Mouse (Mus musculus) Patski (cell line): ENCODE data around the gene Mfap1b. TPM values are rescaled to one million over a fixed set of nuclear protein-coding genes. Genes with fewer than 3 reads are reported as not detected.

Experiments
- ATAC-seq: fragments of 100-300 bp; one replicate; pipeline ENCODE4 v1.8.0; 2021
- CTCF ChIA-PET: fragments of 350-600 bp; sonication (Branson Sonifier 250); formaldehyde crosslinking; loops from one replicate; lab custom pipeline; 2022; ENCODE audit warnings: inconsistent platforms; lab: Charles Lee
- POLR2A ChIA-PET: fragments of 350-600 bp; sonication (Branson Sonifier 250); formaldehyde crosslinking; loops from one replicate; lab custom pipeline; 2022; ENCODE audit warnings: antibody characterized with exemption, inconsistent platforms; lab: Charles Lee
- DNase-seq: peaks from one replicate; pipeline ENCODE4 v3.0.0-alpha.2; 2011; ENCODE audit warnings: low read depth, low spot score
- H3K27me3 ChIP-seq: fragments of 371-371 bp; one replicate; pipeline ENCODE4 v1.5.1; 2021
- CTCF ChIP-seq: fragments of 100-300 bp; IDR thresholded peaks from one replicate; pipeline ENCODE4 v1.5.1; 2021
- in situ Hi-C: fragments of 300-500 bp; cut with MboI; formaldehyde crosslinking; loops from 3 replicates; pipeline ENCODE4 v1.11.1; 2018; ENCODE audit warnings: low pct_unique_long_range_greater_than_20kb, mixed read lengths
- polyA plus RNA-seq: library from polyadenylated mRNA; unstranded; gene quantifications from one replicate; pipeline ENCODE4 v1.2.3, GENCODE M21; 2021

Gene Mfap1b
- polyA plus RNA-seq, 1 experiment from 2014 or later, result 35.3 TPM

DNA sequence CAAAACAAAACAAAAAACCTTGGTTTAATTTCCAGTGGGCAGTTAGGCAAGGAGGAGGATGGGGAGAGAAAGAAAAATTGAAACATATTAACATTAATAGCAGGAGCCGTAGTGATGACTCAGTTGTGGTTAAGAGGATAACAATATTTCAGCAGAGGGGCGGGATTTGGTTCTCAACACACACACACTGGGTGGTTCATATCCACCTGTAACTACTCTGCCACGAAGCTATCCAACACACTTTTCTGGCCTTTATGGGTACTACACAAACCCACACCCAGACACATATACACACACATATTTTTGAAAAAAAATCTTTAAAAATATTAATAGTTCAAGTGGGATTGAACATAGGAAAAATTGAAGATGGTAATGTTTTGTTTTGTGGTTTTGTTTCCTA, 26.9 kb downstream of the Mfap1b start:
- no peak for ATAC-seq
- ChIA-PET POLR2A (no interaction called here), CTCF (no interaction called here)
- DNase-seq, result no peak
- no peaks in the 10 kb centered on the region for H3K27me3 ChIP-seq
- TF ChIP-seq CTCF, result no peak
- in situ Hi-C loops, result no loop called here

DNA sequence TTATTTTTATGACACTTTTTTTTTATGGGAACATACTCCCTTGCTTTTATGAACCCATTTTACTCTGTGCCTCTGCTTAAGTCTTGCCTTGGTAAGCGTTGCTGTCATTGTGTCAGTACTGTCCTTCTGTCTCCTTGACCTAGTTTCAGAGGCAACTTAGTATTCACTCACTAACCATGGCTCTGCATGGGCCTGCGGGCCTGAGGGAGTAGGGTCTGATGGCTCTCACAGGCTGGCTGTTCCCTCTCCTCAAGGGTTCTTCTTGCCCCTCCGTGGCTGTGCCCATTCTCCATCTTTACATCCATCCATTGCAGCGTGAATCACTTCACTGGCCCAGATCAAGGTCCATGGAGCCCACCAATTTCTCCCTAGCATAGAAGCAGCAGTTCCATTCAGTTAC, 27.4 kb downstream of the Mfap1b start:
- H3K27me3 ChIP-seq, result no peaks in the 10 kb centered on the region
- ChIA-PET CTCF (no interaction called here), POLR2A (interaction anchor here (1.1 kb wide), 1 partner anchor 10 kb away, joined by 4 read pairs; the partner anchor contains the start of gene Serinc4)
- ATAC-seq (no peak), DNase-seq (no peak)
- in situ Hi-C loops, result no loop called here
- no peak for TF ChIP-seq CTCF

DNA sequence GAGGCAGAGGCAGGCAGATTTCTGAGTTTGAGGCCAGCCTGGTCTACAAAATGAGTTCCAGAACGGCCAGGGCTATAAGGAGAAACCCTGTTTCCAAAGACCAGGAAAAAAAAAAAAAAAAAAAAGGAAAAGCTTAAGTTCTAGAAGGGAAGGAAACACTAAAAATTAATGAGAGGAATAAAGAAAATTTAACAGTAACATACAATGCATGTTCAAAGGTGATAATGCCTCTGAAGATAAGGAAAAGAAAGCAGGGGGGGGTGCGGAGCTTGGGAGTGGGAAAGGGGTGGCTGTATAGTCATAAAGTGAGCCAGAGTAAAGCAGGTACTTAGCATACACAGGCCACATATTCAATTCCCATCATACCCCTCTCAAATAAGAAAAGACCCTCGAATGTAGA, 28.8 kb downstream of the Mfap1b start:
- TF ChIP-seq CTCF, result no peak
- H3K27me3 ChIP-seq, result no peaks in the 10 kb centered on the region
- no peak for ATAC-seq
- in situ Hi-C loops, result no loop called here
- CTCF ChIA-PET, result interaction anchor here (1.1 kb wide), 1 partner anchor 16 kb away, joined by 4 read pairs; no protein-coding TSS in a partner anchor
- no peak for DNase-seq
- POLR2A ChIA-PET, result interaction anchor here (1.1 kb wide), 1 partner anchor 11 kb away, joined by 4 read pairs; the partner anchor contains the start of gene Serinc4

DNA sequence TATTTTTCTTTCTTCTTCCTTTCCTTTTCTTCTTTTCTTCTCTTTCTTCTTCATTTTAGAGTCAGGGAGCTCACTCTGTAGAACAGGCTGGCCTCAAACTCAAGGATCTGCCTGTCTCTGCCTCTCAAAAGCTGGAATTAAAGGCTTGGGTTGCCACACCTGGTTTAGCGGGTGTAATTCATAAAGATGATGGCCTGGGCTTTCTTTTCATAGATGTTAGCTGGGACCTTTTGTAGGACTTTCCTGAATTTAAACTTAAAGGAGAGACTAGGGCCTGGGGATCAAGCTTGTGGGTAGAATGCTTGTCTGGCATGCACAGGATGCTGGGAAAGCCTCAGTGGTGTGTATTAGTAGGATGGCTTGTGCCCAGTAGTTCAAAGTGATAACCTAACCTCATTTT, 29.7 kb downstream of the Mfap1b start, which contains the start of gene Ell3:
TSS of gene Ell3 (minus strand) at position 101 of the 400 bp plus-strand sequence.
- ATAC-seq, result no peak
- in situ Hi-C loops, result no loop called here
- no peaks in the 10 kb centered on the region for H3K27me3 ChIP-seq
- ChIA-PET POLR2A (interaction anchor here (0.6 kb wide), 1 partner anchor 9 kb away, joined by 4 read pairs; no protein-coding TSS in a partner anchor), CTCF (interaction anchor here (1.1 kb wide), 1 partner anchor 15 kb away, joined by 4 read pairs; no protein-coding TSS in a partner anchor)
- TF ChIP-seq CTCF, result no peak
- no peak for DNase-seq

DNA sequence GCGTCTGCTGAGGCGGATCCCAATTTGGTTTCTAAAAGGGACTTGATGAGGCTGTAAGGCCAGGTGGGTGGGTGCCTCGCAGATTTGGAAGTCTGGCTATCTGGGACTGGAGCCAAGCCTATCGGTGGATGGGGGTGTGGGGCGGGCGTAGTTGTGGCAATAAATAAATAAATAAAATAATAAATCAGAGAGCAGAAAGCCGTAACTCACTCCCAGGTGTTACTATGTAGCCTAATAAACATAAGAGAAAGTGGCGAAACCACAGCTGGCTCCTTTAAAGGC, 30.9 kb downstream of the Mfap1b start:
- in situ Hi-C loops, result no loop called here
- no peak for TF ChIP-seq CTCF
- ChIA-PET CTCF (no interaction called here), POLR2A (no interaction called here)
- ATAC-seq (no peak), DNase-seq (no peak)
- no peaks in the 10 kb centered on the region for H3K27me3 ChIP-seq

DNA sequence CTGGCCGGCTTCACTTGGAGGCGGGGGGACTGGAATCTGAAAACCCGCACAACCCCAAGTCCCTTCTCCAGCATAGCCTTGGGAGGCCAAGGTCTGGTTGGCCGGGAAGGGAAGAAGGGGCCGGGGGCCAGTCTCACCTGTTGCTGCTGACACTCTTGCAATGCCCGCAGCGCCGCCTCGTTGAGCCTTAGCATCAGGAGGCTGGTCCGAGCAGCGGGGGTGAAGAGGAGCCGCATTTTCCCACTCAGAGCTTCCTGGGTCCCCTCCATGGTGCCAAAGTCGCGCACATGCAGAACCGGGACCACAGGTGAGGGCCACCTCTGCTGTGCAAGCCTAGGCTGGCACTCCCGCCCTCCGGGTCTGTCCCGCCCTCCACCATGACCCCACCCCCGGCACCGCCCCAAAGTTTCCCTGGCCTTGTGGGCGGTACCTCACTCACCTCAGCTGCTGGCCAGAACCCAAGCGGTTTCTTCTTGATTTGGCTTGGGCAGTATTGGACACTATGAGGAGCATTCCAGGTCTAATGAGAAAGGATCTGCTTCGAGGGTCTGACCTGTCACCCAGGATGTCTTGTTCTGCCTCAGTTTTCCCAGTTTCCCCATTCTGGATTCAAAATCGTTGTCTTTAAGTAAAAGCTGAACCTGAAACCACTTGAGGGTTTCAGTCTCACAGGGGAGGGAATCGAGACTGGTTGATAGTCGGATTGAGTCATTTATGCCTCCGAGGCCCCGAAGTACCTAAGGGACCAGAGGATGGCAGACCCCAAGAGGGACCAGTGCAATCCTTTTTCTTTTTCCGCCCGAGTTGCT, 31.4 kb downstream of the Mfap1b start:
- no peak for TF ChIP-seq CTCF
- no peak for ATAC-seq
- DNase-seq, result no peak
- no peaks in the 10 kb centered on the region for H3K27me3 ChIP-seq
- ChIA-PET POLR2A (no interaction called here), CTCF (interaction anchor here (1.6 kb wide), 1 partner anchor 10 kb away, joined by 5 read pairs; no protein-coding TSS in a partner anchor)
- in situ Hi-C loops, result no loop called here

DNA sequence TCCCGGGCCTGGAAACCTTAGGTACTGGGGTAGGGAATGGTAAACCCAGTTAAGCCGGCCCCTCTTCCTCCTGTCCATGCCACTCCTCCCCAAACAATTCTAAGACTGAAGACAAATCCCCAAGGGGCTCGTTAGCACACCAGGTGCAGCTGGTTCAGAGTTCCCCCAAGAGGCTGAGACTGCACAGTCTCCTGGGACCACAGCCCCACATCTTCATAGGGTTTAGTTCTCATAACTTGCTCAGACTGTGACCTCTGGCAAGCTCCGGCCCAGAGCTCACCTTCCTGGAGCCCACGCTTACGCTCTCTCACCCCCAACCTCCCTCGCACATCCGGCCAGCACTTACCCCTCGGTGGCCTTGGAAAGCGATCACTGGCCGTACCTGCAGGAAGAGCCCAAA, 32.1 kb downstream of the Mfap1b start:
- H3K27me3 ChIP-seq, result no peaks in the 10 kb centered on the region
- in situ Hi-C loops, result no loop called here
- ChIA-PET CTCF (interaction anchor here (1.0 to 1.6 kb wide), 2 partner anchors 9 to 10 kb away, joined by 3 to 5 read pairs; no protein-coding TSS in a partner anchor), POLR2A (no interaction called here)
- no peak for DNase-seq
- no peak for TF ChIP-seq CTCF
- no peak for ATAC-seq

DNA sequence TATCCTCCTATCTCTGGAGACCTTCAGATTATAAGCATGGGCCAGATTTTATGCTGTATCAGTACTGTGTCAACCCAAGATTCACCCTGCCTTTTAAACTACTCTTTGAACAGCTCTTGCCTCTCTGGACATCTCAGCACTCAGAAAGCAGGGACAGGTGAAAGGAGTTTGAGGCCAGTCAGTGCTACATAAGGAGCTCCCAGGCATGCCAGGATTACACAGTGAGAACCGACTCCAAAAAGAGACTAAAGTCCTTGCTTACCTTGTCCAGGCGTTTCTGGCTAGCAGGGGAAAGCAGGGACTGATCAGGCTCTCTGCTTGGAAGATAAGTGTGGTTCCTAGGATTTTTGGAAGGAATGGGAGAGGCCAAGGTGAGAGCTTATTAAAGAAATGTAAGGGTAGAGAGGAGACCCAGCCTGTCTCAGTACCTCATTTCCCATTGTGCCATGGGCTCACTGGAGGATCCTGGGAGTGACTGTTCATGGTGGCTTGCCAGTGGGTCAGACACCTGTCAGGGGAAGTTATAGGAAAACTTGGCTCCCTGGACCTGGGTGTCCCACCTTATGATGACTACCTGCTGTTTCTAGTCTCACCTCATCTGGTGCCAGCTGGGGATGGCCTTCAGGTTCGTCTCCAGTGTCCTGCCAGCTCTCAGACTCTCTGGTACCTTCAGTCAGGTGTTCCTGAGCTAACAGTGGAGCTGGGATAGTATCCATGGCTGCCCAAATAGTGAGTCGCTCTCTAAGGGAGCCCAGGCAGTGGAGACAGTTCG, 32.8 kb downstream of the Mfap1b start:
- POLR2A ChIA-PET, result no interaction called here
- no peak for TF ChIP-seq CTCF
- CTCF ChIA-PET, result interaction anchor here (1.0 to 1.6 kb wide), 2 partner anchors 9 kb away, joined by 3 to 5 read pairs; no protein-coding TSS in a partner anchor
- H3K27me3 ChIP-seq, result no peaks in the 10 kb centered on the region
- DNase-seq (no peak), ATAC-seq (no peak)
- in situ Hi-C loops, result no loop called here

DNA sequence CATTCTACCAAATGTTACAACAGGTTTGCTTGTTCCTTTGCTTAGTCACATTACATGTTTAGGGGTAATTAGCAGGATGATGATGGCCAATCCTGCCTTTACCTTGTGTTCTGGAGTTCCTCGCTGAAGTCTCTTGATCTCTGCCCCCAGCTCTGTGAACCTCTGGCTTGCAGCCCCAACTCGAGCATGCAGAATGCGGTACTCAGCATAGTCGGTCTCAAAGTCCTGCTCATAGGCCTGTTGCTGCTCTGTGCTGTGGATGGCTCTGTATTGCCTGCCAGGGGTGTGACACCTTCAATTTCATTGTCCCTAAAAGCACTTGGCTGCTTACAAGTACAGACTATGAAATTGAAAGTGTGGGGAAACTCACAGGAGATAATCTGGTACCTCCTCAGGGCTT, 34.1 kb downstream of the Mfap1b start:
- TF ChIP-seq CTCF, result no peak
- POLR2A ChIA-PET, result interaction anchor here (0.5 kb wide), 1 partner anchor 11 kb away, joined by 3 read pairs; no protein-coding TSS in a partner anchor
- DNase-seq, result no peak
- in situ Hi-C loops, result no loop called here
- no peak for ATAC-seq
- H3K27me3 ChIP-seq, result no peaks in the 10 kb centered on the region
- CTCF ChIA-PET, result interaction anchor here (1.4 kb wide), 1 partner anchor 12 kb away, joined by 4 read pairs; no protein-coding TSS in a partner anchor

DNA sequence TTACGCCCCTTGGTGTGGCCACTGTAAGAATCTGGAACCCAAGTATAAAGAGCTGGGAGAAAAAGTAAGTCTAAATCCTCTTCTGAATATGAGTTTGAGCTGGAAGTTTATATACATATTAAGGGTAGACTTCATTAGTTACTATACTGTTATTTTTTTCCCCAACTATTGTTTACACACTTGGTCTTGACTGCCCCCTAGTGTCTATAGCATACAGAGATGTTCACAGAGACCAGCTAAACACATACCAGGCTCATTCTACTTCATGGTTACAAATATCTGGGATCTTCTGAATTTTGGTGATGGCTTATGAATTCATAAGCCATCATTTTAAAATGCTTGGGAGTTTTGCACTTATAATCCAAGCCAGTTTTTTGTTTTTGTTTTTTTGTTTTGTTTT, 39.0 kb downstream of the Mfap1b start:
- no peak for ATAC-seq
- ChIA-PET POLR2A (interaction anchor here (0.6 kb wide), 1 partner anchor 15 kb away, joined by 3 read pairs; no protein-coding TSS in a partner anchor), CTCF (interaction anchor here (1.0 to 2.0 kb wide), 4 partner anchors 8 to 46 kb away, joined by 3 to 8 read pairs (median 4); no protein-coding TSS in a partner anchor)
- in situ Hi-C loops, result no loop called here
- peak; percentile 55 for TF ChIP-seq CTCF
- no peak for DNase-seq
- no peaks in the 10 kb centered on the region for H3K27me3 ChIP-seq
